Mouse (Mus musculus): ENCODE measurements around the gene Stk11ip. TPM values are rescaled to one million over a fixed set of nuclear protein-coding genes. Genes with fewer than 3 reads are reported as not detected.
A peak's percentile ranks its signal among the peaks of the same experiment; 100 is the strongest.

Gene Stk11ip
- total RNA-seq (2021) = 19.2 and 35.4 TPM in 2 replicates
- long read RNA-seq, full-length matches to known transcripts = 4 of 11 reads
- long read RNA-seq, partial matches to known transcripts = 6 of 11 reads
- long read RNA-seq, other reads (novel, unspliced or antisense) = 1 of 11 reads

DNA sequence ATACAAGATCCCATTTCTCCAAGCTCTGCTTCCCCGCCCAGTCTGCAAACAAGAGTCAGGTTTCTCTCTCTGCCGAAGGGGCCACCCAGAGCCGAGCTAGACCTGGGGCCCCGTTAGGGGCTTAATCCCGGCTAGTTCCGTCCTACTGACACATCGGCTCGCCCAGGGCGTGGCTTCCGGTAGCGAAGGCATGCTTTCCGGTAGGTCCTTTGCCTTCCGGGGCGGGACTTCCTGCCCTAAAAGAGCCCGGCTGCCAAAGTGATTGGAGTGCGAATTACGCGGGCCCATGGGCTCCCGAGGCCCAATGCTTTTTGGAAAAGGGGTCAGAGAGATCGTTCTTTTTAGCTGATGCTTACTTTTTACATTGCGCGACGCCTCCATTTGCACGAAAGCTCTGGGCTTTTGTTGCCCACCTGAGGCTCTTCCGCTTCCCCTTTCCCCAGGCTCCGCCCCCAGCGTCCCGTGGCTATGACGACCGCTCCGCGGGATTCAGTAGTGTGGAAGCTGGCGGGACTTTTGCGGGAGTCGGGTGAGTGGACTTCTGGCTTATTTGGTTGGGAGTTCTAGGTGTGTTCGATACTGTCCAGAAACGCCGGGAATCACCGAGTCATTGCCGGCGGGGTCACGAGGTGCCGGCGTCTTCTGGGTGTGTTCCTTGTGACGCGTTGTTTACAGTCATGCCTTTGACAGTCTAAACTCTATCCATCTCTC is at the start of gene Stk11ip:
Gene Stk11ip (plus strand): TSS at position 209 of the 711 bp plus-strand sequence.
- peak; percentile 90 for DNase-seq

DNA sequence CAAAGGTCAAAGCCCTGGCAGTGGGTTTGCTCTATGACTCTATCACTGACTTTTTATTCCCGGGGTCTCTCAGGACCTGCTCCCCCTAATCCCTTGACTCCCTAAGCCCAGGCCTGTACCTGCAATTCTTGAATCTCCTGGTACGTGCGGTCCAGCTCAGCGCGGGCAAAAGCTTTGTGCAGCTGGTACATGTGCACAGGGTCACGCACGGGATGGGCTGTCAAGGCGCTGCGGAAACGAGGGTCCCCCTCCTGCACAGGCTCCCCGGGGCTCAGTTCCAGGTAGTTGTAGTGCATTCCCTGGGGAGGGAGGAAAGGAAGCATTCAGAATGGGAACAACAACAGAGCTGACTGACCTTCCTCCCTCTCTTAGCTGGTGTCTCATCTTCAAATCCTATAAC is 44.9 kb upstream of the Stk11ip start:
- DNase-seq = no peak

DNA sequence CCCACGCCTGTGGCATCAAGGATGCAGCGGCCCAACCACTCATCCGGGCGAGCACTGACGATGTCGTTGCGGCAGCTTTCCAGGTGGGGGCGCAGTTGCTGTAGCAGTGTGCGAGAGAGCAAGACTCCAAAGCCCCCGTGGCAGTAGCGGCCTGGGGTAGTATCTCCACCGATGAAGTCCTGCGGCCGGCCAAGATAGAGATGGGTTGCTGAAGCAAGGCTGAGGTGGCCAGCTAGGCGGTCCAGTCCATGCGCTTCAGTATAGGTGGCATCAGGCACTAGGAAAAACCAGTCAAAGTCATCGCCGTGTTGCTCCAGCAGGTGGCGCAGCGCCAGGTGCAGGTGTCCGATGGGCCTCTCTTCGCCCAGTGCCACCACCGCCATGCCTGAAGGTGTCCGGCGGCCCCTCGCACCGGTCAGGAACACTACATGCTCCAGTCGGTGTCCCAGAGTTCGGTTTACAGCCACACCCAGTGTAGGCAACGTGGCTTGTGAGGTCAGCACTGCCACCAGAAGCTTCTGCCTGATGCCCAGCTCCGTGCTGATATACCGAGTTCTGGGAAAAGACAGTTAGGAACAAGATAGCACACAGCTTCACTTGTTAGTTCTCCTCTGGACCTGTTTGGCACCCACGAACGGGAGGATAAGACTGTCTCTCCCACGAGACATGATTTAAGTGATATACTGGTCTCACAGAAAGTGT is 43.9 kb upstream of the Stk11ip start:
- peak; percentile 89 for DNase-seq

DNA sequence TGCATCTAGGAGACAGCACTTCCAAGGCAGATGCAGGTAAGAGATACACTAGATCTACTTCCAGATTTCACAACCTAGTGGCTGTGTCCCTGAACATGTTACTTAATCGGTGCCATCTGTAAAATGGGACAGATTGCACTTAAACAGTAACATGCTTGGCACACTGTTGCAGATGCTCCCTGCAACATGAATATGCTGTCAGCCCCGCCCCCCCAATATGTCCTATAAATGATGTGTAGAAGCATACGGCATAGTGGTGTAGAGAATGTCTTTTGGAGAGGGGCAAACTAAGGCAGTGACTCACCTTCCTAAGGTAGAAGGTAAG is 43.4 kb upstream of the Stk11ip start:
- DNase-seq = no peak

GRCm38 (mm10) chr1:75478497-75478896 is 42.8 kb upstream of the Stk11ip start:
- DNase-seq = peak; percentile 54

DNA sequence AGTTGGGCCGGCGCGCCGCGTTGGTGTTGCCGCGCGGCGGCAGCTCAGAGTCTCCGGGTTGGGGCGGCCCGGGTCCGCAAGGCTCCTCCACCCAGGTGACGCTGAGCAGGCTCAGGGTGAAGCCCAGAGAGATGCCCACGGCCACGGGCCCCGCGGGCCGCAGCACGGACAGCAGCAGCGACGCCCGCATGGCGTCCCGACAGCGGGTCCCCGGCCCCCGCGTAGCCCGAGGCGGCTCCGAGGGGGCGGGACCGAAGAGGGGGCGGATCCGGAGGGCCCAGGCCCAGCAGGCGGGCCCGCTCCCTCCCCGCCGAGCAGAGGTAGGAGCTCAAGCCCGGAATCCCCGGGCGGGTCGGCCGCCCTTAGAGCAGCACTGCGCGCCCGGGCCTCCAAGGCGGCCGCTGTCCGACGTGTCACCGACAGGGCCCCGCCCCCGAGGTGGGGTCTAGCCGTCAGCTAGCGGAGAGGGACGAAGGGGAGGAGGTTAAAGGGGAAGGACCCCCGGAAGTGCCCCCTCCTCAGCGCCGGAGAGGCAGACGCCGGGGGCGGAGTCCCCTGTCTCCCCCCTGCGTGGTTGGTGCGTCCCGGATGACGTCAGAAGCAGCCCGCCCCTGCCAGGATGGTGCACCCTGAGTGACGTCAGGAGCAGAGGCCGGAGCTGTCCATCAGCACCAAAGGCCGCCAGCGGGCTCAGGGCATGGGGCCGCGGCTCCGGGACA is 42.3 kb upstream of the Stk11ip start, which contains the start of the genes Chpf and Tmem198:
Gene Chpf (minus strand): TSS at position 392 of the 719 bp plus-strand sequence.
Gene Tmem198 (plus strand): TSS at position 617 of the 719 bp plus-strand sequence.
- DNase-seq = peak; percentile 97

GRCm38 (mm10) chr1:75479635-75479989 is 41.7 kb upstream of the Stk11ip start:
- no peak for DNase-seq

- DNase-seq = no peak
These were observed 41.3 kb upstream of the Stk11ip start for GRCm38 (mm10) chr1:75480036-75480435.

GRCm38 (mm10) chr1:75480735-75481134 is 40.6 kb upstream of the Stk11ip start:
- DNase-seq = no peak

DNA sequence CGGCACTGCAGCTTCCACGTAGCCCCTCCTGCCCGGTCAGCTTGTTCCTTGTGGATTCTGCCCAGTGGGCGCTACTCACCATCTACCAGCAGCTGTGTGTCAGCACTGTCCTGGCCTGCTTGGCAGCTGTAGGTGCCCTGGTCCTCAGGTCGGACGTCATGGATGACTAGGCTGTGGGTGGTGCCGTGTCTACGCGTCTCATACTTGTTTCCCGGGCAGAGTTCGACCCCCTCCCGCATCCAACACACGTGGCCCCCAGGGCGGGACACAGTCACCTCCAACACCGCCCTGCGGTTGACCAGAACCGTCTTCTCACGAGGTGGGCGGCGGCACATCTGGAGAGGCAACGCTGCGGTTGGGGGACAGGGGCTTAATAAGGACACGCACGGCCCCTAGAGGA is 34.8 kb upstream of the Stk11ip start:
- no peak for DNase-seq

- DNase-seq = no peak
These were observed 34.3 kb upstream of the Stk11ip start for GRCm38 (mm10) chr1:75487040-75487404.

GRCm38 (mm10) chr1:75487405-75488161 is 33.7 kb upstream of the Stk11ip start:
- peak; percentile 88 for DNase-seq

GRCm38 (mm10) chr1:75490785-75491551 is 30.4 kb upstream of the Stk11ip start:
- DNase-seq = no peak

- no peak for DNase-seq
These were observed 28.7 kb upstream of the Stk11ip start for GRCm38 (mm10) chr1:75492579-75493170.

GRCm38 (mm10) chr1:75494878-75495548 is 26.3 kb upstream of the Stk11ip start:
- DNase-seq = no peak

DNA sequence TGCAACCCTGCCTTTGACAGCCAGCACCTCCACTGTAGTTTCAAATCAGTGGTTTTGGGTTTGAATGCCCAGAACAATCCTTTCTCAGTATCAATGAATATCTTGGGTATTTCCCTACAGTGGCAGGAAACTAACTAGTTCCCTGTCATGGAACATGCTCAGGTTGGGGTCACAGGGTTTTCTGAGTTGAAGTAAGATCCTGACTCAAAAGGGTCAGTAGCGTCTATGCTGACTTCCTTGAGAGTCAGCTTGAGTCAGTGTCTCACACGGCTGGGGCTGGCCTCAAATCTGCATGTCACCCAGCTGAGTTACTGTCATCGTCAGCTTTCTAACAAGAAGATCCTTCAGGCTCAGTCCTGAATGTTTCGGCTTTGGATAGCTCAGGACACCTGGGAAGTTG is 22.4 kb upstream of the Stk11ip start:
- DNase-seq = no peak

DNA sequence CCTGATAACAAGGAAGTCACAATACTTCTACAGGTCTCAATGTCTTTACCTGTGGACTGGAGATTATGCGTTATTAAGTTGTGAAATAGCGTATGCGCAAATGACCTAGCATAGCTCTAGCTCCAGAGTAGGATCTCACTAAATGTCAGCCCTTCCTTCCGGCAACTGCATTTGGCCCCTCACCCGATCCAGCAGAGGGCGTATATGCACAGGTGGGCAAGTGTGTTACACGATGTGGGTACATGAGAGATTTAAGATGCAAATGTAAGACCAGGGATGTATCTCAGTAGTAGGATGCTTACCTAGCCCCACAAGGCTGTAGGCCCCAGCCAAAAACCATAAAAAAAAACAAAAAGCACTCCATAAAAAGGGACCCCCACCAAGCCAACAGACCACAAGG is 21.9 kb upstream of the Stk11ip start:
- no peak for DNase-seq

DNA sequence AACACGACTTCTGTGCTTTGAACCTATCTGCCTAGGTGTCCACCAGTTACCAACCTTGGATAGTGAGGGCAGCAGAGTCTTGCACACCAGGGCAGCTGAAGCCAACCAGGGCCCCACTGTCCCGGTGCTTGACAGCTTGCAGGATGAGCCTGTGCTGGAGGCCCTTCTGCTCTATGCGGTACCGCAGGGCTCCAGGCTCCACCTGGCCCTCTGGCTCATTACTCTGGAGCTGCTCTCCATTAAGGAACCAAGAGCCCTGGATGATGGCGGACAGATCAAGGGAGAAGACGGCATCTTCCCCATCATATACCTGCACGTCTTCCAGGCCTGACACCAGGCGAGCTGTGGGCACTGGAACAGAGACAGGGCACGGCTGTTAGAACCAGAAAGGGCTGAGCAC is 19.4 kb upstream of the Stk11ip start:
- no peak for DNase-seq

DNA sequence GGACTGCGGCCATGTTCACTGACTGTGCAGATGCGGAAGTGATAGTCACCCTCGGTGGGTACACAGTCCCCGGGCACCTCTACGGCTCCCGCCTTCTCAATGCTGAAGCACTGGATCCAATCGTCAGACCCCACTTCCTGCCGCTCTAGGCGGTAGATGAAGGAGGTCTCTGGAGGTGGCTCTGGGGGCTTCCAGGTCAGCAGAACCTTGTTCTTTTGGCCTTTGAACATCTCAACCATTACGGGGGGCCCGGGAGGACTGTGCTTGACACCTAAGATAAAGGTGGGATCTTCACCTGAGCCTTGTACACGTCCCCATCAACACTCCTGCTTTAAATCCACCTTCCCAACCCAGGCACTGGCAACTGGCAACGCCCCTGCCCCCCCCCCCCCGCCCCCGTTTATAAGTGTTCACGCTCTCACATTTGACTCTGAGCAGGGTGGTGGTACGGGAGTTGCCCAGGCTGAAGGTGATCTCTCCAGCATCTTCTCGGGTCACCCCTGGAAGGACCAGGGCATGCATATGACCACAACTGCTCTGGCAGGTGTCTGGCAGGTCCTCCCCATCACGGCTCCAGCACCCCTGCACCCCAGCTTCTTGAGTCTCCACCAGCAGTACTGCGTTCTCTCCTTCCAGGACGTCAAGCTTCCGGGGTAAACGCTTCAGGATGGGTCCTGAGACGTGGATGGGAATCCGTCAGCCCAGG is 18.2 kb upstream of the Stk11ip start:
- DNase-seq = no peak

DNA sequence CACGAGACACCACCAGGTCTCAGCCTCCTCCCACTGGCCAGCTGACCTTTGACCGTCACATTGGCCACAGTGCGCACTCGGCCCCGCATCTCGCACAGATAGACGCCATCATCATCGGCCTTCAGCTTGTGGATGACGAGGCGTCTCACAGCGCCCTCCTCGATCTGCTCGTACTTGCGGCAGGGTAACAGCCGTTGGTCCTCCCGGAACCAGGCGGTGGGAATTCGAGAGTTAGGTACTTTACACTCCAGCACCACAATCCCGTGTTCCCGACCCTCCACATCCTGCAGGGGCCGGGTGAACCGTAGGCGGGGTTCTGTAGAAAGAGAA is 17.7 kb upstream of the Stk11ip start:
- peak; percentile 33 for DNase-seq
